Mouse (Mus musculus): ENCODE measurements around the gene Dock8.

DNA sequence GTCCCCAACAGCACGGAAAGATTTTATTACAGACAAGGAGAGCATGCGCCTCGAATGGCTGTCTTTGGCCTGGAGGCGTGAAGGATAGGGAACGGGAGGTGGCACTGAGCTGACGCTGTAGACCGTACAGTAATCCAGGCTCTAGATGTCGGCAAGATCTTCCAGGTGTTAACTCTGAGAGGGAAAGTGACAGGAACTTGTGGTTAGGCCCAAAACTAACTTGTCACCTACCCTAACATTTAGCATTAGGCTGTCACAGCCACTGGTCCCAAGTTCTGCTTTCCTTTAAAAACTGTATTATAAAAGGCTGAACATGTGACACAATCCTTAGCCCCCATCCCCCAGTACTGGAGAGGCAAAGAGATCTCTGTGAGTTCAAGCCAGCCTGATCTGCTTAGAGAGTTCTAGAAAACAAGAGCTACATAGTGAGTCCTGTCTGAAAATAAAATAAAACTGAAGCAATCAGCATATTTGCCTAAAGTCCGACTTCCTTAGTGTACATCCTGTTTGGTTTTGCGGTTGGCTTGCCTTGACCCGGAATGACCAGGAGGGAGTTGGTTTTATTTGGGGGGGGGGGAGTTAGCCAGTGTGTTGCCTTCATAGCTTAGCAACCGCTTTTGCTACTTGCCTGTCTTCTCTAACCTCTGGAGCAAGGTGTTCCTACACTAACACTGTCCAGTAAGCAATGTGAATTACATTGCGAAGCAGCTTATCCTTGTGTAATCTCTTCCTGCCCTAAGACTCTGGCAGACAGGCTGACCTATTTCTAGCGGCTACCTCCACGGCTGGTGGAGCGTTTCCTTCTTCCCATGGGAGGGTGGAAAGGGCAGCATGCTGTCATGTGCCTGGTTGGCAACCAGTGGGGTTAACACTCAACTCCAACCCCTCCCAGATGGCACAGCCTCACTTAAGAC, 138.8 kb downstream of the Dock8 start:
- no peak for TF ChIP-seq POLR2A (IDR thresholded peaks at IDR 0.05; ENCODE audit: borderline replicate concordance, insufficient read depth, low read length)
- no peak for TF ChIP-seq CTCF (IDR thresholded peaks at IDR 0.05; ENCODE audit: borderline replicate concordance, insufficient read depth, low read depth, low read length)

Measured in cerebellum, adult 2 months (tissue).